Mouse (Mus musculus): Measurements from ENCODE around the gene Hist1h3a. TPM values are rescaled to one million over a fixed set of nuclear protein-coding genes. Genes with fewer than 3 reads are reported as not detected.

Gene Hist1h3a
- total RNA-seq, 1 experiment from 2014 or later, result 207 TPM

- ATAC-seq (replicated peaks in 1 of 2; ENCODE audit: insufficient read depth in 1 of 2, low FRiP score in 2 of 2, low TSS enrichment in 1 of 2, low read depth in 1 of 2, poor library complexity in 2 of 2, severe bottlenecking in 2 of 2), result no peak
These were observed 14.9 kb downstream of the Hist1h3a start for GRCm38 (mm10) chr13:23747081-23747891.

- peak; percentile 81 to 87 for ATAC-seq (replicated peaks in 1 of 2; ENCODE audit: insufficient read depth in 1 of 2, low FRiP score in 2 of 2, low TSS enrichment in 1 of 2, low read depth in 1 of 2, poor library complexity in 2 of 2, severe bottlenecking in 2 of 2)
These were observed 15.7 kb downstream of the Hist1h3a start, which contains the start of gene Hist1h2bb for GRCm38 (mm10) chr13:23746201-23747080. Hist1h2bb (plus strand) TSS chr13:23746734.

GRCm38 (mm10) chr13:23745381-23746161 lies 16.6 kb downstream of the Hist1h3a start, which contains the start of gene Hist1h3c:
Hist1h3c (minus strand) TSS chr13:23745602.
- ATAC-seq (replicated peaks in 1 of 2; ENCODE audit: insufficient read depth in 1 of 2, low FRiP score in 2 of 2, low TSS enrichment in 1 of 2, low read depth in 1 of 2, poor library complexity in 2 of 2, severe bottlenecking in 2 of 2), result peak; percentile 61 to 62; a peak in 3 of 4 replicates

- ATAC-seq (replicated peaks in 1 of 2; ENCODE audit: insufficient read depth in 1 of 2, low FRiP score in 2 of 2, low TSS enrichment in 1 of 2, low read depth in 1 of 2, poor library complexity in 2 of 2, severe bottlenecking in 2 of 2), result no peak
These were observed 17.5 kb downstream of the Hist1h3a start for GRCm38 (mm10) chr13:23744421-23745380.

DNA sequence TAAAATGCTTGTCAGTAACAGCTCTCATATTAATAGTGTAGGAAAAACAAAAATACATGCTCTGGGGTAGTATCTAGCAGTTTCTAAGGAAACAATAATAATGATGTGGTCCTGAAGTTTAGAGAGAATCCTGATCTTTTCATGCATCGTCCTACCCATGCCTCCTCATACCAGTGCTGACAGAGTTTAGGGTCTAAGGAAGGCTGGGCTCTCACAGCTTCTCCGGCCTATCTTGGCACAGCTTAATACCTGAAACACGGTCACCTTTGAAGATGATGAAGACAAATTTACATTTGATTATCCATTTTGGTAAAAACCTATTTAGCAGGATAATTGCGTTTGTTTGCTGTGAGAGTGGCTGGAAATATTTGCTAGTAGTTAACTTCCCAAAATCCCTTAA lies 18.2 kb downstream of the Hist1h3a start:
- ATAC-seq (replicated peaks in 1 of 2; ENCODE audit: insufficient read depth in 1 of 2, low FRiP score in 2 of 2, low TSS enrichment in 1 of 2, low read depth in 1 of 2, poor library complexity in 2 of 2, severe bottlenecking in 2 of 2), result no peak

DNA sequence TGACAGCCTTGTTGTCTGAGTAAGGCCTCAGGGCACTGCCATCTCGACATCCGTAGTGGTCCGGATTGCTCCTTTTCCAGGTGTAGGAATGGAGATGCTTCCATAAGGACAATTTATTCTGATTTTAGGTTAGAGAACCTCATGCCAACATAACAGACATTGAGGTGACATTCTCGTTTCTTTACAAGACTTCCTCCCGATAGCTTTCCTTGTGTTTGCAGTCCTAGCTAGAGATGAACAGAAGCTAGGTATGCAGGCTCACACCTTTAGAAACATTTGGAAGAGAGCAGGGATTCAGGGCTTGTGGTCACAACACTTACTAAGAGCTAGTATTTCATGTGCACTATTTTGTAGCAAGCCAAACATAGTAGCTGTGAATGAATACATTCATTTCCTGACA lies 19.0 kb downstream of the Hist1h3a start:
- no peak for ATAC-seq (replicated peaks in 1 of 2; ENCODE audit: insufficient read depth in 1 of 2, low FRiP score in 2 of 2, low TSS enrichment in 1 of 2, low read depth in 1 of 2, poor library complexity in 2 of 2, severe bottlenecking in 2 of 2)

DNA sequence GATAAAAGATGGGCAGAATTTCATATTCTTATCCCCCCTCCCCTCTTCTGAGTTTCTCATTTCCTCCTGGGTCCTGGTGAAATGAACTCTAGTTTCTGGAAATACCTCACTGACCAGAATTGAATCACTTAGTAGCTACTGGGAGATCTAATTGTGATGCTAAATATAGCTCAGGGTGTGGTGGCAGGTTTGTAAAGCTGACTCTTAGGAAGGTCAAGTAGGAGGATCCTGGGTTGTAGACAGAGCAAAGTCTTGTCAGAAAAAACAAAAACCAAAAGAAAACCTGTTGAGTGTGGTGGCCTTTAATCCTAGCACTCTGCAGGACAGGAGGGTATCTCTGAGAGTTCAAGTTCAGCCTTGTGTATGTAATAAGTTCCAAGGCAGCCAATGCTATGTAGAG lies 20.2 kb downstream of the Hist1h3a start:
- no peak for ATAC-seq (replicated peaks in 1 of 2; ENCODE audit: insufficient read depth in 1 of 2, low FRiP score in 2 of 2, low TSS enrichment in 1 of 2, low read depth in 1 of 2, poor library complexity in 2 of 2, severe bottlenecking in 2 of 2)

DNA sequence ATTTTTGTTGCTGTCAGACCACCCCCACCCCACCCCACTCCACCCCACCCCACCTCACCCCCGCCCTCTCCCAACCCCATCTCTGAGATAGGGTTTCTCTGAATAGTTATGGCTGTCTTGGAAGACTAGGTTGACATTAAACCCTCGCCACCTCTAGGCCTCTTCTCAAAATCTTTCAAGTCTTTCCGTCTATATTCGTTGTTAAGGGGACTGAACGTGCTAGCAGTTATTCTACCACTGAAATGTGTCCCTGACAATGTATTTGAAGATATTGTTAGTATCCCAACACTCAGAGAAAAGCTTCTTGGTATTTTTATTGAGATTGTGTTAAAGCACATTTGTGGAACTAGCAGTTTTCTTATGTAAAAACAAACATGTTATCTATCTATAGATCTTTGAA lies 21.3 kb downstream of the Hist1h3a start:
- no peak for ATAC-seq (replicated peaks in 1 of 2; ENCODE audit: insufficient read depth in 1 of 2, low FRiP score in 2 of 2, low TSS enrichment in 1 of 2, low read depth in 1 of 2, poor library complexity in 2 of 2, severe bottlenecking in 2 of 2)

- ATAC-seq (replicated peaks in 1 of 2; ENCODE audit: insufficient read depth in 1 of 2, low FRiP score in 2 of 2, low TSS enrichment in 1 of 2, low read depth in 1 of 2, poor library complexity in 2 of 2, severe bottlenecking in 2 of 2), result no peak
These were observed 21.8 kb downstream of the Hist1h3a start for GRCm38 (mm10) chr13:23740256-23740840.

DNA sequence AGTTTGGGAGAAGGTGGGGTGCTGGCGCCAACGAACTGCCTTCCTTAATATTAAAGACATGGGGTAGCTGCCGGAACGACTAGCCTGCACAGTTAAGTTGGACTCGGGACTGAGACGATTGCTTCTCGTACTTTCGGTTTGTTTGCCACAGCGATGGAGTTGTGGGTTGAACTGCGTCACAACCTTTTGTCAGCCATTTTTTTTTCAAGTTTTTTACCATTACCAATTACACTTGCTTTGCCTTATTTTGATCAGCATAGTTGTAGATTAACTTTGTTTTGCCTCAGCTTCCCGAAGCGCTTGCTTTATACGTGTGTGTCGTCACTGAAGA lies 22.3 kb downstream of the Hist1h3a start:
- peak; percentile 44 to 48 for ATAC-seq (replicated peaks in 1 of 2; ENCODE audit: insufficient read depth in 1 of 2, low FRiP score in 2 of 2, low TSS enrichment in 1 of 2, low read depth in 1 of 2, poor library complexity in 2 of 2, severe bottlenecking in 2 of 2)

DNA sequence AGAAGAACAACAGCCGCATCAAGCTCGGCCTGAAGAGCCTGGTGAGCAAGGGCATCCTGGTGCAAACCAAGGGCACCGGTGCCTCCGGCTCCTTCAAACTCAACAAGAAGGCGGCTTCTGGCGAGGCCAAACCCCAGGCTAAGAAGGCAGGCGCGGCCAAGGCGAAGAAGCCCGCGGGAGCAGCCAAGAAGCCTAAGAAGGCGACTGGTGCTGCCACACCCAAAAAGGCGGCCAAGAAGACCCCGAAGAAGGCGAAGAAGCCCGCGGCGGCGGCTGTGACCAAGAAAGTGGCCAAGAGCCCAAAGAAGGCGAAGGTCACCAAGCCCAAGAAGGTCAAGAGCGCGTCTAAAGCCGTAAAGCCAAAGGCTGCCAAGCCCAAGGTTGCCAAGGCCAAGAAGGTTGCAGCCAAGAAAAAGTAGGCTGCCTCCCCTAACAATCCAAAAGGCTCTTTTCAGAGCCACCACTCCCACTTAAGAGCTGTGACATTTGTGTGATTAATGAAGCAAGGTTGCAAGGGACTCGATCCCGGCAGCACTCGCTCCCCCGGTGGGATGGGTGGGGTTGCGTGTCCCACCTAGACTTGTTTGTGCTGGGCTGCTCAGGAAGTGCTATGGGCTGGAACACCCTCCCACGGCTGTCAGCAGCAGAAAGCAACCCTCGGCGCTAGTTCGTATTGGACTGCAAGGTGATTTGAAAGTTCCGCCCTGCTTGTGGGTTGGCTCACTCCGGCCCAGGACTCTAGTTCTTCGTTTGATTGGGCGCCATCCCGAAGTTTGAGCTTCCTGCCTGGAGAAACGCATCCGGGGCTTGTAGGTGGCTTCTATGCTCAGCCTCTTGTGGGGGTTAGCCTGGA lies 22.9 kb downstream of the Hist1h3a start:
- ATAC-seq (replicated peaks in 1 of 2; ENCODE audit: insufficient read depth in 1 of 2, low FRiP score in 2 of 2, low TSS enrichment in 1 of 2, low read depth in 1 of 2, poor library complexity in 2 of 2, severe bottlenecking in 2 of 2), result peak; percentile 79 to 84

GRCm38 (mm10) chr13:23738677-23739068 lies 23.5 kb downstream of the Hist1h3a start, which contains the start of gene Hist1h1c:
Hist1h1c (plus strand) TSS chr13:23738808.
- peak; percentile 64 to 69 for ATAC-seq (replicated peaks in 1 of 2; ENCODE audit: insufficient read depth in 1 of 2, low FRiP score in 2 of 2, low TSS enrichment in 1 of 2, low read depth in 1 of 2, poor library complexity in 2 of 2, severe bottlenecking in 2 of 2)

DNA sequence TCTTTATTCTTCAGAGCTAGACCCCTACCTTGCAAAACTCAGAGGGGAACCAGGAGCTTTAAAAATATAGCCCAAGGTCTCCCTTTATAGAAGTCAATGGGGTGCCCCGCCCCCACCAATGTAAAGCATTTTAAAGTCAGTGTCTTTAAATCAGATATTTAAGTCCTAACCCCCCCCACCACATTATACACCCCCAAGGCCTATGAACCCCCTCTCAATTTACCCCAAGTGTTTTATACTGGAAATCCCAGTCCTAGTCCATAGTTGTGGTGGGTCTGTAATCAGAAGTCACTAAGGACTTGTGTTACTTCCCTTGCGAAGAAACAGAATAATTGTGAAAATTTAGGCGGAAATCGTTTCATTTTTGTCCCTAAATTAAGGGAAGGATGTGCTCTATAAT lies 24.1 kb downstream of the Hist1h3a start:
- ATAC-seq (replicated peaks in 1 of 2; ENCODE audit: insufficient read depth in 1 of 2, low FRiP score in 2 of 2, low TSS enrichment in 1 of 2, low read depth in 1 of 2, poor library complexity in 2 of 2, severe bottlenecking in 2 of 2), result no peak

GRCm38 (mm10) chr13:23737091-23737490 lies 25.1 kb downstream of the Hist1h3a start:
- no peak for ATAC-seq (replicated peaks in 1 of 2; ENCODE audit: insufficient read depth in 1 of 2, low FRiP score in 2 of 2, low TSS enrichment in 1 of 2, low read depth in 1 of 2, poor library complexity in 2 of 2, severe bottlenecking in 2 of 2)

GRCm38 (mm10) chr13:23732156-23732804 lies 29.9 kb downstream of the Hist1h3a start:
- peak; percentile 59 to 64; a peak in 2 of 4 replicates for ATAC-seq (replicated peaks in 1 of 2; ENCODE audit: insufficient read depth in 1 of 2, low FRiP score in 2 of 2, low TSS enrichment in 1 of 2, low read depth in 1 of 2, poor library complexity in 2 of 2, severe bottlenecking in 2 of 2)
